Mouse (Mus musculus) hindbrain, postnatal 0 days (tissue): ENCODE measurements around the gene Slc9a1. TPM values are rescaled to one million over a fixed set of nuclear protein-coding genes. Genes with fewer than 3 reads are reported as not detected.

Experiments used
- ATAC-seq: fragments of 200-750 bp; cut with Nextera tagmentation; 2 replicates; pipeline ENCODE4 v1.8.0; 2017; ENCODE audit warnings: mild to moderate bottlenecking, moderate TSS enrichment, moderate library complexity
- DNase-seq: peaks from one replicate; pipeline ENCODE4 v3.0.0-alpha.2; 2015; ENCODE audit warnings: low spot score
- H3K27ac ChIP-seq: fragments of 300-500 bp; sonication (generic); 2 replicates; pipeline ENCODE4 v1.5.1; 2014; ENCODE audit warnings: mild to moderate bottlenecking
- H3K27me3 ChIP-seq: fragments of 300-500 bp; sonication (generic); 2 replicates; pipeline ENCODE4 v1.6.1; 2014; ENCODE audit warnings: low read length, mixed read lengths; ENCODE audit not compliant: insufficient read depth
- H3K36me3 ChIP-seq: fragments of 300-500 bp; sonication (generic); 2 replicates; pipeline ENCODE4 v1.6.1; 2014; ENCODE audit warnings: low read length, mixed read lengths; ENCODE audit not compliant: insufficient read depth
- H3K4me1 ChIP-seq: fragments of 300-500 bp; sonication (generic); 2 replicates; pipeline ENCODE4 v1.6.1; 2014; ENCODE audit warnings: antibody characterized with exemption, low read length, mixed read lengths; ENCODE audit not compliant: insufficient read depth
- H3K4me2 ChIP-seq: fragments of 300-500 bp; sonication (generic); 2 replicates; pipeline ENCODE4 v1.6.1; 2014; ENCODE audit warnings: low read depth, mild to moderate bottlenecking, low read length, moderate library complexity, mixed read lengths
- H3K4me3 ChIP-seq: fragments of 300-500 bp; sonication (generic); 2 replicates; pipeline ENCODE4 v1.5.1; 2014; ENCODE audit warnings: low read length
- H3K9ac ChIP-seq: fragments of 300-500 bp; sonication (generic); replicated peaks from 2 replicates; pipeline ENCODE4 v1.6.1; 2014; ENCODE audit warnings: mild to moderate bottlenecking, low read length, moderate library complexity, mixed read lengths
- H3K9me3 ChIP-seq: fragments of 300-500 bp; sonication (generic); 2 replicates; pipeline ENCODE4 v1.6.1; 2016; ENCODE audit warnings: low read length, mixed read lengths
- CTCF ChIP-seq: IDR thresholded peaks from 2 replicates; pipeline ENCODE4 v1.5.1; 2016; ENCODE audit warnings: antibody characterized with exemption, control low read depth, low read depth
- WGBS: fragments of 180-500 bp; shearing (Covaris S2); extraction: QIAGEN DNeasy Blood & Tissue Kit; methylation state at CpG from one replicate; pipeline ENCODE4 v1.1.7; 2014; 5-methylcytosine and 5-hydroxymethylcytosine counted together
- polyA plus RNA-seq: library from polyadenylated mRNA; unstranded; fragments of >200 nt; fragmentation: Nextera tagmentation; extraction: Ambion mirVana; gene quantifications from 2 replicates; pipeline ENCODE4 v1.2.1, GENCODE M21; 2015
- total RNA-seq: library from RNA; depleted of rRNA; stranded (reverse); fragments of >200 nt; gene quantifications from 2 replicates; pipeline ENCODE4 v1.2.3, GENCODE M21; 2014

Slc9a1 gene
- total and polyA plus RNA-seq, 2 experiments from 2014 or later = 10.1 to 21.2 TPM

DNA sequence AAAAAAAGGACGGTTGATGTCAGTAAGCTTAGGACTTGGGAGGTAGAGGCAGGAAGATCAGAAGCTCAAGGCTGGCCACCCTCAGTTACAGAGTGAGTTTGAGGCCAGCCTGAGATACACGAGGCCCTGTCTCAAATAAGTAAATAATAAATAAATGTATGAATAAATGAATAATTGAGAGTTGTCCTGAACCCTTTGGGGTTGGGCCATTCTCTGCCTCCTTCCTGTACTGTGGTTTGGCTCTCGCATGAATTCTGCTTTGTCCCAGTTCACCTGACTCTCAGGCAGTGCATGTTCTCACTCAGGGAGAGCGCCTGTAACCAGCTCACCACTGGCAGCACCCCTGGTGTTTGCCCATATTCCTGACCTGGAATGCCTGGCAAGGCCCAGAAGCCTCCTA, 4.5 kb downstream of the Slc9a1 start:
- WGBS = 76% methylated on average over 4 of the region's 4 CpGs
- no peaks in the 10 kb centered on the region for H3K27me3 ChIP-seq
- TF ChIP-seq CTCF = no peak
- ATAC-seq (no peak), DNase-seq (no peak)
- no peak overlapping the region for H3K27ac ChIP-seq
- peak overlapping the region; percentile 74 for H3K4me2 ChIP-seq
- no peak overlapping the region for H3K9ac ChIP-seq
- peaks cover 45% of the 10 kb centered on the region for H3K4me1 ChIP-seq
- no peaks in the 10 kb centered on the region for H3K36me3 ChIP-seq
- H3K4me3 ChIP-seq = no peak overlapping the region
- no peaks in the 10 kb centered on the region for H3K9me3 ChIP-seq

DNA sequence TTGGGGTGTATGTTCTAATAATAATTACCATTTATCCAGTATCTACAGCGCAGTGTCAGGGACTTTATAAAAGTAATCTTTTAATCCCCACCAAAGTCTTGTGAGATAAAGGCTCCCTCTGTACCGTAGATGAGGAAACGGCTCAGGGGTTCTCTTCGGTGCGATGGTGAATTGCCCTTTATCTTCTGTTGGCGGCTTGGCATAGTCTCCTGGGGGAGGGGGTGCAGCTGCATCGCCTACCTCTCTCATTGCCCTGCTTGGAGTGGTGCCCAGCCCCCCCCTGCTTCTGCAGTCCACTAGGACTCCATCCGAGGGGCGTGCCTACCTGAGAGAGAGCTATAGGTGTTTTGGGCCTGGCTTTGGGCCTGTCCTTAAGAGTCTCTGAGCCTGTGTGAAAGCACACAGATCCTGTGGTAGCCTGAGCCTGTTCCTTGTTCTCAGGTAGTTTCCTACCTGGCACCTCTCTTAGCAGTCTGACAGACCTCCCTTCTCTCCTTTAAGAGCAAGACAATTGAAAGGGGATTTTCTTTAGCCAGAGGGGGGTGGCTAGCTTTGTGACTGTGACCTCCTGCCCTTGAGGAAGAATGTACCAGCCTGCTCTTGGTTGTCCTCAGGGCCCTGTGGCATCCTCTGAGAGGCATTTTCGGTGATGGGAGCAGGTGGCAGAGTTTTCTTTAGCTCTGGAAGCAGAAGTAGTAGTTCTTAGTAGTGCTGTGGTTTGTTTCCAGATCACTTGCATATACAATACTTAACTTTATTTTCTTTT, 6.5 kb downstream of the Slc9a1 start:
- Histone ChIP-seq H3K27ac (no peak overlapping the region), H3K9ac (no peak overlapping the region), H3K4me3 (no peak overlapping the region), H3K4me2 (no peak overlapping the region), H3K9me3 (no peaks in the 10 kb centered on the region), H3K4me1 (peaks cover 38% of the 10 kb centered on the region), H3K27me3 (no peaks in the 10 kb centered on the region), H3K36me3 (no peaks in the 10 kb centered on the region)
- DNase-seq = no peak
- WGBS = 47% methylated on average over 10 of the region's 10 CpGs
- no peak for TF ChIP-seq CTCF
- ATAC-seq = no peak

DNA sequence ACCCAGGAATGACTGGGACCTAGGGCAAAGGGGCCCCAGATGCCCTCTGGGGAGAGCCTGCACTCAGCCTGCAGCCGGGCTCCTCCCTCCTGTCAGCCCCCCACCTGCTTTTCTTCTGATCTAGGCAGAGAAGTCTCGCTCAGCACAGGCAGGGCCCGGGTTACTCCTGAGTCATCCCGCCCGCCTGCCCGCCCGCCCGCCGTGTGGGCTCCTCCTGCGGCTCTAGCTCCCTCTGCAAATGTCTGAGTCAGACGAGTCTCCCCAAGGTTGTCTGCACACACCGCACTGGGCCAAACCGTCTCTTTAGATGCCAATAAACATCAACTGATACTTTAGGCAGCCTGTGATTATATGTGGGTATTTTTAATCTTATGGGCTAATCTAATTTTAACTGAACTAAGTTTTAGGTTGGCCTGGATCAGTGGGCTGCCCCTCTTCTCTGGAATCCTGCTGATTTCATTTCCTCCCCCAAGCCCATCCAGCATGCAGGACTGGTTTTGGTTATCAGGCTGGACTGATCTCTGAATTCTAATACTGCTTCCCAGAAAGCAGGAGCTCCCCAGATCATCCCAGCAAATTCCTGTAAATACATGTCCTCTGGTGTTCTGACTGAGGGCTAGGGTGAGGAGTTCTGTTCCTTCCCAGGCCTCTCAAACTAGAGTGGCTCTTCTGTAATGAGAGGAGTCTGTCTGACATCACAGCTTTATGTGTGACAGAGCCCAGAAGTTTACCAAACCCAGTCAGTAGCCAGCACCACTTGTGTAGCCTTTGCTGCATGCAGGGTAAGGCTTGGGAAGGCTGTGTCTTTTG, 8.9 kb downstream of the Slc9a1 start:
- peak overlapping the region; percentile 36; the same call in 1 of the 2 replicates for H3K27ac ChIP-seq
- no peak overlapping the region for H3K4me2 ChIP-seq
- 26% methylated on average over 13 of the region's 13 CpGs for WGBS
- H3K4me1 ChIP-seq = peaks cover 14% of the 10 kb centered on the region
- H3K9me3 ChIP-seq = no peaks in the 10 kb centered on the region
- DNase-seq = no peak
- ATAC-seq = peak; percentile 49; the same call in 1 of the 2 replicates
- peak overlapping the region; percentile 35; the same call in 1 of the 2 replicates for H3K9ac ChIP-seq
- no peaks in the 10 kb centered on the region for H3K36me3 ChIP-seq
- H3K27me3 ChIP-seq = no peaks in the 10 kb centered on the region
- no peak overlapping the region for H3K4me3 ChIP-seq
- TF ChIP-seq CTCF = no peak

DNA sequence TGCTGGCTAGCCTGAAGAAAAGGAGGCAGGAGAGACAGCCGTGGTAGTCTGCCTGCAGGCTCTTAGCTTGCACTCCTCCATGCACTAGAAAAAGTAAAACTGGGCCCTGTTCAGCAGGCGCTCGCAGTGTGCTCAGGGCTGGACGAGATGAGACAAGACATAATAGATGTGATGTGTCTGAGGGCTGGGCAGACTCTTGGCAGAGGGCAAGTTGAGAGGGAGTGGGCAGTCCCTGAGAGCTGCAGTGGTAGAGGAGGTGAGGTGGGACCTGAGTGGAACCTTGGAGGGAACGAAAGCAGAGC, 9.5 kb downstream of the Slc9a1 start:
- H3K4me3 ChIP-seq = no peak overlapping the region
- no peaks in the 10 kb centered on the region for H3K9me3 ChIP-seq
- H3K4me2 ChIP-seq = no peak overlapping the region
- peaks cover 11% of the 10 kb centered on the region for H3K4me1 ChIP-seq
- TF ChIP-seq CTCF = no peak
- DNase-seq (no peak), ATAC-seq (no peak)
- H3K27ac ChIP-seq = peak overlapping the region; percentile 36; the same call in 1 of the 2 replicates
- no peaks in the 10 kb centered on the region for H3K36me3 ChIP-seq
- WGBS = 26% methylated on average over 5 of the region's 5 CpGs
- no peaks in the 10 kb centered on the region for H3K27me3 ChIP-seq
- no peak overlapping the region for H3K9ac ChIP-seq

DNA sequence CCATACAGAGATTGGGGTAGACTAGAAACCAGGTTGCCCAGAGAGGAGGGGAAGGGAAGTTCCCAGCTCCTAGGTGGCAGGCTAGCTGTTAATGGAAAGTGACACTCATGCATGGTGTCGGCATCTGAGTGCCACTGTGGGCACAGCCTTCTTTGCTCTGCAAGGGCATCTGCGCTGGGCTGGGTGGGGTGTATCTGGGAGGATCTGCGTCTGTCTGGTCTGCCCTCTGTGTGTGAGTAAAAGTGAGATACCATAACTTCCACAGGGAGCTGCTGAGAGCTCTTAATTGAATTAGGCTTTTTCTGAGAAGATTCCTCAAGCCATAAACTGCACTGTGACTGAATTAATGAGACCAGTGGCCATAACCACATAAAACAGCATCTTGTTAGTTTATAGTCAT, 10.4 kb downstream of the Slc9a1 start:
- 51% methylated on average over 3 of the region's 3 CpGs for WGBS
- H3K4me3 ChIP-seq = no peak overlapping the region
- no peak for TF ChIP-seq CTCF

DNA sequence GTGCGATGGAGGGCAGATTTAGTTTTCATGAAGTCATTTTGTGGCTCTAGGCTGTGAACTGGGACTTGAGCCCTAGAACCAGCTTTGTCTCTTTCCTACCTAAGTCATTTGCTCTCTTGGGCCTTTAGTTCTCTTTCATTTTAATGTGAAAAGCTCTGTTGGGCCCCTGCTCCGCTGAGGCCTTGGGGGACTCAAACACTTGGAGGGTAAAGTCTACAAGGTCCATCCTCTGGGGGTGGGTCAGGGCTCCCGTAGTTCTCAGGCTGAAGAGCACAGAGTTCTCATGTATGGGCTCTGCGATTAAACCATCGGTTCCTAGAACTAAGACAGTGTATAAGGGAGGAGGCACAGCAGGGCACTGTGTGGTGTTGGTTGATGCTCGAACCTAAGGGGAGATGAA, 11.0 kb downstream of the Slc9a1 start:
- H3K36me3 ChIP-seq = no peaks in the 10 kb centered on the region
- H3K27ac ChIP-seq = no peak overlapping the region
- ATAC-seq (no peak), DNase-seq (no peak)
- no peak overlapping the region for H3K9ac ChIP-seq
- TF ChIP-seq CTCF = no peak
- H3K4me3 ChIP-seq = no peak overlapping the region
- WGBS = 52% methylated on average over 6 of the region's 6 CpGs
- H3K27me3 ChIP-seq = no peaks in the 10 kb centered on the region
- H3K4me1 ChIP-seq = peaks cover 11% of the 10 kb centered on the region
- H3K9me3 ChIP-seq = no peaks in the 10 kb centered on the region
- no peak overlapping the region for H3K4me2 ChIP-seq

More for the DNA sequence above, 10.4 kb downstream of the Slc9a1 start:
- no peak overlapping the region for H3K9ac ChIP-seq
- H3K4me2 ChIP-seq = no peak overlapping the region
- DNase-seq (no peak), ATAC-seq (no peak)
- H3K9me3 ChIP-seq = no peaks in the 10 kb centered on the region
- no peak overlapping the region for H3K27ac ChIP-seq
- H3K4me1 ChIP-seq = peaks cover 11% of the 10 kb centered on the region
- no peaks in the 10 kb centered on the region for H3K27me3 ChIP-seq
- no peaks in the 10 kb centered on the region for H3K36me3 ChIP-seq

DNA sequence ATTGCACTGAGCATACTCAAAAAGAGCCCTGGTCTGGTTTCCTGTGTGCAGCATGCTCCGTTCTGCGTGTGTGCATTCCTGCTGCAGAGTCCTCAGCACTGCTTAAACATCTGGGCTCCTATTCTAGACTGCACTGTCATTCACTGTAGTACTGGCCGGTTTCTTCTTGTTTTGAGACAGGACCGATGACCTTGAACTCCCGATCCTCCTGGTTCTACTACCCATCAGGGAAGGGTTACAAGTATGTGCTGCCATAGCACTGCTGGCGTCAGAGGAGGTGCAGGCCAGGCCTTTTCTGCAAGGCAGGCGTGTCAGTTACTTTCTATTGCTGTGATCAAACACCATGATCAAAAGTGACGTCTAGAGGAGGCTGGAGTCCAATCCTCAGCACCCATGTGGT, 11.6 kb downstream of the Slc9a1 start:
- H3K4me3 ChIP-seq = no peak overlapping the region
- DNase-seq (no peak), ATAC-seq (no peak)
- no peaks in the 10 kb centered on the region for H3K36me3 ChIP-seq
- H3K27ac ChIP-seq = no peak overlapping the region
- no peak for TF ChIP-seq CTCF
- 73% methylated on average over 8 of the region's 8 CpGs for WGBS
- H3K4me1 ChIP-seq = peaks cover 11% of the 10 kb centered on the region
- no peak overlapping the region for H3K4me2 ChIP-seq
- H3K27me3 ChIP-seq = no peaks in the 10 kb centered on the region
- no peaks in the 10 kb centered on the region for H3K9me3 ChIP-seq
- H3K9ac ChIP-seq = no peak overlapping the region
